Mouse (Mus musculus) heart, embryonic 15.5 days (tissue): ENCODE measurements around the gene Adprhl1. TPM values are rescaled to one million over a fixed set of nuclear protein-coding genes. Genes with fewer than 3 reads are reported as not detected.
A peak's percentile ranks its signal among the peaks of the same experiment; 100 is the strongest.

Experiments
- ATAC-seq: fragments of 200-750 bp; cut with Nextera tagmentation; replicated peaks from 2 replicates; pipeline ENCODE4 v1.8.0; 2017; ENCODE audit warnings: low read depth, moderate TSS enrichment; ENCODE audit not compliant: insufficient number of reproducible peaks, insufficient read depth, low FRiP score
- H3K27ac ChIP-seq: fragments of 300-500 bp; sonication (generic); 2 replicates; pipeline ENCODE4 v1.5.1; 2015; ENCODE audit warnings: mild to moderate bottlenecking, inconsistent platforms
- H3K27me3 ChIP-seq: fragments of 300-500 bp; sonication (generic); 2 replicates; pipeline ENCODE4 v1.6.1; 2015; ENCODE audit warnings: inconsistent platforms
- H3K36me3 ChIP-seq: fragments of 300-500 bp; sonication (generic); 2 replicates; pipeline ENCODE4 v1.6.1; 2015; ENCODE audit warnings: mild to moderate bottlenecking, inconsistent platforms
- H3K4me1 ChIP-seq: fragments of 300-500 bp; sonication (generic); replicated peaks from 2 replicates; pipeline ENCODE4 v1.6.1; 2015; ENCODE audit warnings: inconsistent platforms
- H3K4me2 ChIP-seq: fragments of 300-500 bp; sonication (generic); 2 replicates; pipeline ENCODE4 v1.6.1; 2015; ENCODE audit warnings: inconsistent platforms, mild to moderate bottlenecking, moderate library complexity
- H3K4me3 ChIP-seq: fragments of 300-500 bp; sonication (generic); 2 replicates; pipeline ENCODE4 v1.5.1; 2015; ENCODE audit warnings: mild to moderate bottlenecking, inconsistent platforms
- H3K9ac ChIP-seq: fragments of 300-500 bp; sonication (generic); 2 replicates; pipeline ENCODE4 v1.6.1; 2015; ENCODE audit warnings: mild to moderate bottlenecking, inconsistent platforms
- H3K9me3 ChIP-seq: fragments of 300-500 bp; sonication (generic); replicated peaks from 2 replicates; pipeline ENCODE4 v1.6.1; 2016; ENCODE audit warnings: inconsistent platforms
- WGBS: fragments of 180-500 bp; shearing (Covaris S2); methylation state at CpG from one replicate; pipeline ENCODE4 v1.1.7; 2015; ENCODE audit warnings: mixed read lengths; 5-methylcytosine and 5-hydroxymethylcytosine counted together
- polyA plus RNA-seq: library from polyadenylated mRNA; unstranded; fragments of >200 nt; fragmentation: Nextera tagmentation; extraction: Ambion mirVana; gene quantifications from 2 replicates; pipeline ENCODE4 v1.2.1, GENCODE M21; 2015

Adprhl1 gene
- polyA plus RNA-seq, 1 experiment from 2014 or later: 216 TPM

DNA sequence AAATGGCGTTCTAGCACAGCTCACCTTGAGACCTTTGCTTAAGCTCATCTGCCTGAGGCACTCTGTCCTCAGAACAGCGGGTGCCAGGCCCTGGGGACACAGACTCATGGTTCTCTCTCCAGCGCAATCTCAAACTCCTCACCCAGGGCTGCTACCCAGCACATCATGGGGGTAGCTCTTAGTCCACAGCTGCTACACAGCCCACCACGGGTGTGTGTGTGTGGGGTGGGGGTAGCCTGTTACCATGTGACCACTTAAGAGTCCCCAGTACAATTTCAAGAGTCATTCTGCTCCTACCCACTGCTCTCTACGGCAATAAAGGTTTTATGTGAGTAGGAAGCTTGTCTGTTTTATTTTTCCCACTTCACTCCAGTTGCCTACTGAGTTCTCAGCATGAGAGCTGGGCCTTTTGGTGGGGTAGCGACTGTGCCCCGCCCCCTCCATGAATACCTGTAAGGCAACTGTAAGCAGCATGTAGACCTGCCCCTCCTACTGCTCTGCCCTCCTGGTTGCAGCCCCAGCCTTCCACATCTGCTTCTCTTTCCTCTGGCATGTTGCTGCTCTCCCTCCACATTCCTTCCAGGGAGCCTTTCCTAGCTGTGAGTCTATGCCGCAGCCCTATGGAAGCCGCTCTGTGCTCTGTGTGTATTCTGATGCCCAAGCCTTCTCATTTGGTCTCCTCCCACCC is 24.9 kb downstream of the Adprhl1 start:
- Histone ChIP-seq H3K9me3 (no peaks in the 10 kb centered on the region), H3K36me3 (peaks cover 2% of the 10 kb centered on the region; the same call in 1 of the 2 replicates), H3K27ac (peak overlapping the region; percentile 38), H3K4me1 (peaks cover 51% of the 10 kb centered on the region), H3K9ac (0 out of 2 replicates have a peak overlapping the region, but pooled peaks have one; percentile 12), H3K4me3 (no peak overlapping the region), H3K27me3 (no peaks in the 10 kb centered on the region), H3K4me2 (no peak overlapping the region)
- 43% methylated on average over 9 of the region's 9 CpGs for WGBS
- no peak for ATAC-seq

DNA sequence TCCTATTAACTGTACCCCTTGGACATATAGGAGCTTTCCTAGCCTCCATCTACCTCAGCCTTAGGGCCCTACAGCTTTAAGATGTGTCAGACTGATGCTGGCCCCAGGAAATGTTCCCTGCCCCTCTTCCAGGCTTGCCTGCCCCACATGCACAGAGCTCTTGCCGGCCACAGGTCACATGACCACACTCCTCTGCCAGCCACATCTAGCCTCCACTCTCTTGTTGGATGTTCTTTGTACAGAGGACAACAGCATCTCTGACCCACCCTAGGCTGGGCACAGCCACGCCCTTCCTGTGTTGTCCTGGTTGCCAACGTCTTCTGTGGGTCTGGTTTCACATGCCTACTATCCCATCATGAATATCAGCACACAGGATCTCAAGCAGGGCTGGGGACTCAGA is 26.8 kb downstream of the Adprhl1 start:
- peaks cover 21% of the 10 kb centered on the region; the same call in 1 of the 2 replicates for H3K36me3 ChIP-seq
- peaks cover 51% of the 10 kb centered on the region for H3K4me1 ChIP-seq
- H3K9ac ChIP-seq: no peak overlapping the region
- H3K9me3 ChIP-seq: no peaks in the 10 kb centered on the region
- WGBS: 35% methylated on average over 3 of the region's 3 CpGs
- no peak for ATAC-seq
- no peaks in the 10 kb centered on the region for H3K27me3 ChIP-seq
- no peak overlapping the region for H3K4me3 ChIP-seq
- H3K4me2 ChIP-seq: no peak overlapping the region
- H3K27ac ChIP-seq: peak overlapping the region; percentile 79; the same call in 1 of the 2 replicates

DNA sequence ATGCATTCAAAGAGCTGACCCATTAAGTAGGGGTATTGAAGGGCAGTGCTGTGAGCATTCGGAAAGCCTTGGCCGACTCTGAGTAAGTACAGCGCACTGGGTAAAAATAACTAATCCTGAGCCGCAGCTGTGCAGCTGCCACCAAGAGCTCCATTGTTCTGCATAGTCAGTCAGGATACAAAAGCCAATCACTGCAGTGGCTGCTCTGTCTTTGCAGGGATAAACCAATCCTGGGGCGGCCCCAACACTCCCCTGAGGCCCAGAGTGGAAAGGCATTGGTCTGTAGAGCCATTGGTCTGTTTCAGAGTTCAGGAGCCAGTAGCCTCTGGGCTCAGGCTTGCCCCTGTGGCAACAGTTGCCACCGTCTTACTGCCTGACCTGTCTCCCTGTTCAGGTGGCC is 27.7 kb downstream of the Adprhl1 start:
- no peaks in the 10 kb centered on the region for H3K27me3 ChIP-seq
- ATAC-seq: peak; percentile 23
- peaks cover 21% of the 10 kb centered on the region; the same call in 1 of the 2 replicates for H3K36me3 ChIP-seq
- no peak overlapping the region for H3K4me3 ChIP-seq
- WGBS: 40% methylated on average over 6 of the region's 6 CpGs
- peaks cover 51% of the 10 kb centered on the region for H3K4me1 ChIP-seq
- 0 out of 2 replicates have a peak overlapping the region, but pooled peaks have one; percentile 9 for H3K9ac ChIP-seq
- no peaks in the 10 kb centered on the region for H3K9me3 ChIP-seq
- peak overlapping the region; percentile 79 for H3K27ac ChIP-seq
- 0 out of 2 replicates have a peak overlapping the region, but pooled peaks have one; percentile 12 for H3K4me2 ChIP-seq

DNA sequence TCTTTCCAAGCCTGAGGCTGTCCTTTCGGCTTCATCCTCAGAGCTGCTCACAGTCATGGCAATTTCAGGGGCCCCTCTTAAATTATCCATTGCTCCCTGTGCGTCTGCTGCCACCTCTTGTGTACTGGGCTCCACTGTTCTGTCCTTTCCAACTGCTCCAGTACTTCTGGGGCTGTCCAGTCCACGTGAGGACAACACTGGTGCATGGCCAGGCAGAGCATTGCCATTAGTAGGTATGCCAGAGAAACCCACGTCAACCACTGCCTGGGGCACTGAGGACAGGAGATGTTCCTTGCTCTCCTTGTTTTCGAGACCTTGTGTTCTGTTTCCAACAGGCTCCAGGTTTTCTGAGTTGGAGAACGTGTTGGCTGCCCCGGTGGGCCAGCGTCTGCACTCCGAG is 29.5 kb downstream of the Adprhl1 start:
- Histone ChIP-seq H3K9me3 (no peaks in the 10 kb centered on the region), H3K36me3 (peaks cover 21% of the 10 kb centered on the region; the same call in 1 of the 2 replicates), H3K4me2 (no peak overlapping the region), H3K4me3 (no peak overlapping the region), H3K27ac (no peak overlapping the region), H3K27me3 (no peaks in the 10 kb centered on the region), H3K9ac (no peak overlapping the region), H3K4me1 (peaks cover 36% of the 10 kb centered on the region)
- WGBS: 80% methylated on average over 9 of the region's 9 CpGs
- no peak for ATAC-seq

DNA sequence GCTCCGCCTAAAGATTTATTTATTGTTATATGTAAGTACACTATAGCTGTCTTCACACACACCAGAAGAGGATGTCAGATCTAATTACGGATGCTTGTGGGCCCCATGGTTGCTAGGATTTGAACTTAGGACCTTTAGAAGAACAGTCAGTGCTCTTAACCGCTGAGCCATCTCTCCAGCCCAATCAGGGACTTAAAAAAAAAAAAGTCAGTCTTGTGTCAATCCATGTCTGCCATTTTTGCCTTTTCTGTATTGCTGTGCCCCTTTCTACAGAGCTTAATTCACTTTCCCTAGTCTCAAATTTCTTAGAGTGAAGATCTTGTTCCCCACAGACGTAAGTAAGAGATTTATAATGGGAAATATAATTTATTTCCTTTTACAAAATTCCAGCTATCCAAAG is 35.5 kb downstream of the Adprhl1 start:
- no peak for ATAC-seq

DNA sequence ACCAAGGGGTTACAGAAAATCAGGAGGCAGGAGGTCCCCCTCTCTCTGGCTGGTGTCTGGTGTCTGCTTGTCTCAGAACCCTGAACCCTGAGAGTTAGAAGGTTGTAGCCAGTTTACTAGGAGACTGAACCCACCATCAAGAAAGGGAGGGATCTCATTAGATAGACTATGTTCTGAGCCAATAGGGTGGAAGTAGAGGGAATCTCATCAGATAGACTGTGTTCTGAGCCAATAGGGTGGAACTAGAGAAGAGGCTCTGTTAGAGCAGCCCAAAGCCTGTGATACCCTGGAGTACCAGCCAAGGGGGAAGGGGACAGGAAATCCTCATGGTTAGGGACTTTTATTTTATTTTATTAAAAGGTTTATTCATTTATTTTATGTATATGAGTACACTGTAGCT is 36.0 kb downstream of the Adprhl1 start:
- Histone ChIP-seq H3K4me1 (peaks cover 26% of the 10 kb centered on the region), H3K9ac (no peak overlapping the region), H3K27me3 (no peaks in the 10 kb centered on the region), H3K4me2 (no peak overlapping the region), H3K27ac (no peak overlapping the region), H3K9me3 (no peaks in the 10 kb centered on the region), H3K4me3 (no peak overlapping the region), H3K36me3 (peaks cover 8% of the 10 kb centered on the region; the same call in 1 of the 2 replicates)
- ATAC-seq: no peak

More for the DNA sequence above, 35.5 kb downstream of the Adprhl1 start:
- Histone ChIP-seq H3K9me3 (no peaks in the 10 kb centered on the region), H3K27ac (no peak overlapping the region), H3K4me3 (no peak overlapping the region), H3K9ac (no peak overlapping the region), H3K4me2 (no peak overlapping the region), H3K27me3 (no peaks in the 10 kb centered on the region), H3K4me1 (peaks cover 21% of the 10 kb centered on the region), H3K36me3 (peaks cover 12% of the 10 kb centered on the region; the same call in 1 of the 2 replicates)
- 82% methylated on average over 4 of the region's 4 CpGs for whole genome bisulfite sequencing

DNA sequence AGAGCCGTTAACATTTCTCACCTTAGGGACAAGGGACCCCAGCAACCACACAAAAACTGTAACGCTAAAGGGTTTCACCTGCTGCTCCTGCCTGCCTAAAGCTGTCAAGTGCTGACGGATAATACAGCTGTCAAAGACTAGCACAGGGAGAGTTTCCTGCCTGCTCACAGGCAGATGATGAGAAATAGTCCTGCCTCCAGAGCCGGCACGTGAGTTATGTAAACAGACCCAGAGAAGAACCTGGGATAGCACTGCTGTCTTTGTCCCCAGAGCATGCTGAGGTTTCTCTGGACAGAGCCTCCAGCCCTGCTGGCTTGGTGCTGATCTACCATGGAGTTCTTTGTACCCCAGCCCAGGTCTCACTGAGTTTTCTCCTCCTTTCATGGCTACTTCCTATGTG is 36.9 kb downstream of the Adprhl1 start:
- no peaks in the 10 kb centered on the region for H3K27me3 ChIP-seq
- H3K4me1 ChIP-seq: peaks cover 26% of the 10 kb centered on the region
- no peak overlapping the region for H3K9ac ChIP-seq
- 33% methylated on average over 5 of the region's 5 CpGs for WGBS
- H3K9me3 ChIP-seq: no peaks in the 10 kb centered on the region
- no peak for ATAC-seq
- H3K4me3 ChIP-seq: no peak overlapping the region
- no peaks in the 10 kb centered on the region; the same call in 1 of the 2 replicates for H3K36me3 ChIP-seq
- H3K4me2 ChIP-seq: no peak overlapping the region
- H3K27ac ChIP-seq: peak overlapping the region; percentile 61

DNA sequence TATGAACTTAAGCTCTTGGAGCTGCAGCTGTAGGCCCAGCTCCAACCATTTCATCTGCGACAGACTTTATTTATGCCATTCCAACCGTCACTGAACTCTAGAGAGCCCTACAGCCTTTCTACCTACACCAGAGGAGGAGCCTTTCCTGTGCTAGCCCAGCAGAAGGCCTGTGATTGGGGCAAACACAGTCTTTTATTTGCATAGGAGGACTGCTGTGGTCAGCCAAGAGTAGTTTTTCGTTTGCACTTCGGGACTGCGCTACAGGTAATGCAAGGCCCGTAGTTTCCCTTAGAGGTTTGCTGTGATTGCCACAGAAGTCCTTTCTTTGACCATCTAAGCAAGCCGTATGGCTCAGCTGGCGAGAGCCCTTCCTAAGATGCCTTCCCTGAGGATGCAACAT is 37.6 kb downstream of the Adprhl1 start:
- Histone ChIP-seq H3K9me3 (no peaks in the 10 kb centered on the region), H3K27ac (peak overlapping the region; percentile 61), H3K36me3 (no peaks in the 10 kb centered on the region; the same call in 1 of the 2 replicates), H3K4me1 (peaks cover 28% of the 10 kb centered on the region), H3K4me3 (no peak overlapping the region), H3K4me2 (no peak overlapping the region), H3K9ac (no peak overlapping the region), H3K27me3 (no peaks in the 10 kb centered on the region)
- 68% methylated on average over 8 of the region's 8 CpGs for WGBS
- no peak for ATAC-seq

DNA sequence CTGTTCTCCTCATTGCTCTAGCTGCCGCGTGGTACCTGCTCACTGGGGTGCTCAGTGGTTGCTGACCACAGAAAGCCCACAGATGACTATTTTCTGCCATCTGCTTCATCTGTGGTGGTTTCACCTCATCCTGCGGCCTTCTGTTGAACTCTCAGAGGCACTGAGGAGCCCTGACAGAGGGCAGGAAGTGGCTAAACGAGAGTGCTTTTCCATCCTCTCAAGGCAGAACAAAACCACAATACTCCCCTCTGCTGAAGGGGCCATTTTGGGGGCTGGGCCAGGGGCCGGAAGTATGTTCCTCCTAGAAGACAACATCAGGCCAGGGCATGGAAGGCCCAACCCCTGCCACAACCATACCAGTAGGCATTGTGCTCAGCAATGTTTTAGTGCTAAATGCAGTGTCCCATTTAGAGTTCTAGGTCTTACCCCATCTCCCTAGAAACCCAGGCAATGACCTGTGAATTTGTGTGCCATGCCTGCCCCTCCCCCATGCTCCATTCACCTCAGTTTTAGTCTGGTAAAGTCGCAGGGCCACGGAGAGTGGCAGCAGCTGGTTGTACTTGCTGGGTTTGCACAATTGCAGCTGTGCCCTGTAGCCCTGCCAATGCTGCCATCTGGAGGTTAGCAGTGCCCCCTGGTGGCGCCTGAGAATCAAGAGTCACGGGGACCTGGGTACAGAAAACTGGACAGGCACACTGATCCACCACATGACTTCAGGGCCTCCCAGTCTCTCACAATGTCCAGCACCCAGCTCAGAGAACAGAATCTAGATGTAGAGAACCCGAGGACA is 40.3 kb downstream of the Adprhl1 start:
- Histone ChIP-seq H3K9me3 (no peaks in the 10 kb centered on the region), H3K4me1 (peaks cover 46% of the 10 kb centered on the region), H3K27ac (peak overlapping the region; percentile 58), H3K4me3 (no peak overlapping the region), H3K9ac (no peak overlapping the region), H3K27me3 (no peaks in the 10 kb centered on the region), H3K36me3 (no peaks in the 10 kb centered on the region), H3K4me2 (peak overlapping the region; percentile 35)
- 17% methylated on average over 10 of the region's 10 CpGs for WGBS
- peak; percentile 53 for ATAC-seq

DNA sequence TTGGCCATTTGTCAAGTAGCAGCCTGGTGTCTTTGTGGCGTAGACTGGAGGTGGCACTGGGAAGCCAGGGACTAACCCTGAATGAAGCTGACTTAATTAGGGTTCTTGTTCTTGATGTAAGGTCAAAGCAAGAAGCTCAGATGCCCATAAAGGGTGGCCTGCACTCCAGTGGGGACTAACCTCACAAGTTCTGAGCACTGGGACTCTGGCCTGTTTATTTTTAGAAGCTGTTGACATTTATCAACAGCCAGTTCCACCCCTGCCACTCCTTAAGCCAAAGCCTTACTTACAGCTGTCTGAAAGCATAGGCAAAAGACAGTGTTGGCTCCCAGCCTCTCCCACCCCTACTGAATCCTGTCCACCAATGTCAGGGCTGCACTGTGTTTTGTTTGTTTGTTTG is 44.2 kb downstream of the Adprhl1 start:
- H3K4me2 ChIP-seq: peak overlapping the region; percentile 38
- H3K27me3 ChIP-seq: no peaks in the 10 kb centered on the region
- H3K9me3 ChIP-seq: no peaks in the 10 kb centered on the region
- 54% methylated on average over 1 of the region's 1 CpGs for WGBS
- no peak overlapping the region for H3K9ac ChIP-seq
- no peak overlapping the region for H3K4me3 ChIP-seq
- peak overlapping the region; percentile 94 for H3K27ac ChIP-seq
- no peaks in the 10 kb centered on the region for H3K36me3 ChIP-seq
- peak; percentile 72 for ATAC-seq
- H3K4me1 ChIP-seq: peaks cover 40% of the 10 kb centered on the region

DNA sequence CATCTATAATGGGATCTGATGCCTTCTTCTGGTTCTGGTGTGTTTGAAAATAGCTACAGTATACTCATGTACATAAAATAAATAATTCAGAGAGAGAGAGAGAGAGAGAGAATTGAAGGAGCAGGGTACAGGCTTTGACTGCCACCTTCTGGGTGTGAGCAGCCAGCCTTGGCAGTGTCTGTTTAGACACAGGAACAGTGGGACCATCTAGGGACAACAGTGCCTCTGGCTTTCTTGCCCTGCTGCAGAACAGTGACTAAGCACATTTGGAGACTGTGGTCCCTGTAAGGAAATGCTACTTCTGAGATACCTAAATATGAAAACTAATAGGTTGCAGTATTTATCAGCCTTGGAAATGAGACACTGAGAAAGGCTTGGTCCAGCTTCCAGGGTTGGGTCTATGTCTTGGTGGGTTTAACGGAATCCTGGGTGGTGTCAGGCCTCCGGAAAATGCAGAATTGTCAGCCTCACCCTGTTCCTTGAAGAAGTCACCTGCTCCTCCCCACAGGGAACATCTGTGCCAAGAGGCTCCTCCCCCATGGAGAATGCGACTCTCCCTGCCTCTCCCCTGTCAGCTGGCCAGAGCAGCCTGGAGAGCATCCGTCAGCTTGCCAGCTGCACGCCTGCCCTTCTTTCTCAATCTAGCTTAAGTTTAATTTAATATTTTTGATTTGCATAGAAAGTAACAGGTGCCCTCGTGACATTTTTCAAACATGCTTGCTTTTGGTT is 45.2 kb downstream of the Adprhl1 start:
- Histone ChIP-seq H3K9me3 (no peaks in the 10 kb centered on the region), H3K4me1 (peaks cover 43% of the 10 kb centered on the region), H3K27ac (peak overlapping the region; percentile 94), H3K36me3 (no peaks in the 10 kb centered on the region), H3K4me2 (peak overlapping the region; percentile 38; the same call in 1 of the 2 replicates), H3K9ac (no peak overlapping the region), H3K4me3 (no peak overlapping the region), H3K27me3 (no peaks in the 10 kb centered on the region)
- WGBS: 21% methylated on average over 6 of the region's 6 CpGs
- peak; percentile 40; the same call in 1 of the 2 replicates for ATAC-seq
